Mouse (Mus musculus): Measurements from ENCODE around the gene 1700088E04Rik.
A peak's percentile ranks its signal among the peaks of the same experiment; 100 is the strongest.

The 1700088E04Rik gene

GRCm38 (mm10) chr15:79130782-79131181 lies 10.3 kb downstream of the 1700088E04Rik start:
- DNase-seq, result peak; percentile 62

- no peak for DNase-seq
Measured at GRCm38 (mm10) chr15:79129311-79129710, 11.7 kb downstream of the 1700088E04Rik start.

- no peak for DNase-seq
Measured at GRCm38 (mm10) chr15:79128208-79128607, 12.8 kb downstream of the 1700088E04Rik start.

GRCm38 (mm10) chr15:79127101-79127500 lies 14.0 kb downstream of the 1700088E04Rik start:
- DNase-seq, result no peak

- peak; percentile 61 for DNase-seq
Measured at GRCm38 (mm10) chr15:79126217-79126932, 14.7 kb downstream of the 1700088E04Rik start.

GRCm38 (mm10) chr15:79124331-79124875 lies 16.6 kb downstream of the 1700088E04Rik start:
- DNase-seq, result no peak

- DNase-seq, result no peak
Measured at GRCm38 (mm10) chr15:79123751-79124150, 17.3 kb downstream of the 1700088E04Rik start.

- DNase-seq, result no peak
Measured at GRCm38 (mm10) chr15:79122546-79122945, 18.5 kb downstream of the 1700088E04Rik start.

GRCm38 (mm10) chr15:79122119-79122518 lies 18.9 kb downstream of the 1700088E04Rik start:
- no peak for DNase-seq

- no peak for DNase-seq
Measured at GRCm38 (mm10) chr15:79119491-79119890, 21.6 kb downstream of the 1700088E04Rik start.

- DNase-seq, result no peak
Measured at GRCm38 (mm10) chr15:79115276-79115675, 25.8 kb downstream of the 1700088E04Rik start.

GRCm38 (mm10) chr15:79111774-79112173 lies 29.3 kb downstream of the 1700088E04Rik start:
- no peak for DNase-seq

GRCm38 (mm10) chr15:79110528-79110927 lies 30.5 kb downstream of the 1700088E04Rik start:
- DNase-seq, result no peak

GRCm38 (mm10) chr15:79110031-79110430 lies 31.0 kb downstream of the 1700088E04Rik start:
- DNase-seq, result no peak

- no peak for DNase-seq
Measured at GRCm38 (mm10) chr15:79109321-79109934, 31.6 kb downstream of the 1700088E04Rik start.

- DNase-seq, result peak; percentile 74
Measured at GRCm38 (mm10) chr15:79108421-79109320, 32.4 kb downstream of the 1700088E04Rik start, which contains the start of gene Micall1. Micall1 (plus strand) TSS chr15:79108898.

- DNase-seq, result no peak
Measured at GRCm38 (mm10) chr15:79107966-79108365, 33.1 kb downstream of the 1700088E04Rik start.

- DNase-seq, result no peak
Measured at GRCm38 (mm10) chr15:79105804-79106203, 35.2 kb downstream of the 1700088E04Rik start.

GRCm38 (mm10) chr15:79103264-79103663 lies 37.8 kb downstream of the 1700088E04Rik start:
- DNase-seq, result no peak

GRCm38 (mm10) chr15:79101531-79101930 lies 39.5 kb downstream of the 1700088E04Rik start:
- DNase-seq, result no peak

- DNase-seq, result no peak
Measured at GRCm38 (mm10) chr15:79100391-79100790, 40.7 kb downstream of the 1700088E04Rik start.

GRCm38 (mm10) chr15:79099456-79099855 lies 41.6 kb downstream of the 1700088E04Rik start:
- peak; percentile 61 for DNase-seq

GRCm38 (mm10) chr15:79098868-79099267 lies 42.2 kb downstream of the 1700088E04Rik start:
- DNase-seq, result peak; percentile 77

Data from kidney, adult 11 months (tissue).